In genomic region chr6:72392341-72392740, GRCm38 (mm10) we compare ENCODE assay signal across 22 mouse cellular contexts. TPM values are rescaled to one million over a fixed set of nuclear protein-coding genes. Genes with fewer than 3 reads are reported as not detected.
DNase-seq lines count a peak whose midpoint lies in the region; ATAC-seq and TF ChIP-seq lines count a peak whose summit lies in the region.
"Had no signal": no experiment of that assay in that cellular context is flagged by ENCODE, and none has a peak within 500 bp of the region (broad histone marks: within the 10 kb centered on the region; RNA-seq: fewer than 3 reads in every experiment).

No protein-coding gene starts in this region.

- H3K27ac ChIP-seq in heart, embryonic 13.5 days (replicated peaks) = peak overlapping the region; percentile 58
- H3K27ac ChIP-seq in heart, adult 2 months = no peak overlapping the region; the same call in 1 of the 2 replicates
- peak overlapping the region; percentile 60; the same call in 1 of the 2 replicates for H3K27ac ChIP-seq in kidney, embryonic 16.5 days (ENCODE audit: low read length)
- peak overlapping the region; percentile 31 for H3K27ac ChIP-seq in liver, embryonic 14.5 days
- H3K27ac ChIP-seq in gastrocnemius, adult 2 months = no peak overlapping the region
- H3K27ac ChIP-seq: embryonic facial prominence, embryonic 13.5 days; heart, embryonic 15.5 days; hindbrain, embryonic 10.5 days; hindbrain, postnatal 0 days; left cerebral cortex, adult 2 months had no signal

- TF ChIP-seq POLR2A in heart, adult 2 months (IDR thresholded peaks at IDR 0.05; ENCODE audit: insufficient read depth, low read depth, low read length) = no peak

- 96% methylated on average over 5 of the region's 5 CpGs for WGBS in heart, embryonic 13.5 days
- 94% methylated on average over 5 of the region's 5 CpGs for WGBS in heart, adult 2 months
- WGBS in kidney, embryonic 16.5 days = 90% methylated on average over 5 of the region's 5 CpGs
- 85% methylated on average over 5 of the region's 5 CpGs for WGBS in liver, embryonic 14.5 days (ENCODE audit: insufficient replicate concordance)

- no peak overlapping the region for H3K9ac ChIP-seq in heart, embryonic 13.5 days
- no peak overlapping the region for H3K9ac ChIP-seq in heart, adult 2 months (ENCODE audit: low read depth, low read length)
- H3K9ac ChIP-seq in kidney, embryonic 16.5 days (replicated peaks; ENCODE audit: low read length) = no peak overlapping the region
- peak overlapping the region; percentile 23; the same call in 1 of the 2 replicates for H3K9ac ChIP-seq in liver, embryonic 14.5 days (replicated peaks)
- H3K9ac ChIP-seq: embryonic facial prominence, embryonic 13.5 days; forebrain, postnatal 0 days; heart, embryonic 15.5 days had no signal

- ATAC-seq in heart, embryonic 13.5 days (ENCODE audit: extremely low read depth, insufficient number of reproducible peaks, low FRiP score, low TSS enrichment) = no peak
- ATAC-seq in kidney, embryonic 16.5 days (ENCODE audit: low FRiP score, low TSS enrichment) = no peak
- no peak for ATAC-seq in G1E (ENCODE audit: extremely low read depth, insufficient number of reproducible peaks, low FRiP score, poor library complexity, severe bottlenecking)
- ATAC-seq in liver, embryonic 14.5 days (ENCODE audit: insufficient read depth) = no peak
- ATAC-seq: forebrain, postnatal 0 days; hindbrain, postnatal 0 days had no signal

- DNase-seq in heart, adult 2 months = no peak
- DNase-seq in kidney, adult 18-20 months = no peak
- no peak for DNase-seq in G1E (ENCODE audit: low spot score)
- DNase-seq in liver, embryonic 14.5 days (ENCODE audit: low read depth in 3 of 3, low spot score in 3 of 3) = no peak
- no peak for DNase-seq in gastrocnemius, adult 2 months
- no peak for DNase-seq in left cerebral cortex, adult 18-20 months (ENCODE audit: low spot score in 2 of 2)
- DNase-seq: adrenal gland, adult 8-10 months; cerebellum, adult 8-10 months; forebrain, postnatal 0 days; kidney, postnatal 10 days; left cerebral cortex, postnatal 4 days; lung, postnatal 4 days; retina, postnatal 1 day; thymus, postnatal 25 days had no signal

- TF ChIP-seq EP300 in heart, adult 2 months (IDR thresholded peaks at IDR 0.05; ENCODE audit: insufficient read depth, low read depth, low read length) = no peak
- no peak for TF ChIP-seq EP300 in liver, embryonic 14.5 days (IDR thresholded peaks at IDR 0.05; ENCODE audit: low read depth)

- H3K4me1 ChIP-seq in heart, embryonic 13.5 days = peaks cover 41% of the 10 kb centered on the region
- peaks cover 7% of the 10 kb centered on the region for H3K4me1 ChIP-seq in heart, adult 2 months (ENCODE audit: control insufficient read depth, insufficient read depth, low read length)
- peaks cover 36% of the 10 kb centered on the region for H3K4me1 ChIP-seq in kidney, embryonic 16.5 days (ENCODE audit: insufficient read depth, low read length)
- H3K4me1 ChIP-seq in G1E (ENCODE audit: insufficient read depth, low read depth, low read length) = peaks cover 69% of the 10 kb centered on the region
- peaks cover 24 to 37% of the 10 kb centered on the region in 2 experiments for H3K4me1 ChIP-seq in liver, embryonic 14.5 days (replicated peaks; ENCODE audit: control insufficient read depth in 2 of 2, insufficient read depth in 2 of 2, low read length in 1 of 2)

- H3K27me3 ChIP-seq in heart, embryonic 13.5 days (replicated peaks) = no peaks in the 10 kb centered on the region
- no peaks in the 10 kb centered on the region for H3K27me3 ChIP-seq in heart, adult 2 months (ENCODE audit: control insufficient read depth, insufficient read depth, low read length)
- H3K27me3 ChIP-seq in kidney, embryonic 16.5 days (ENCODE audit: insufficient read depth, low read length) = no peaks in the 10 kb centered on the region
- no peaks in the 10 kb centered on the region for H3K27me3 ChIP-seq in G1E (ENCODE audit: insufficient read depth, low read length)
- no peaks in the 10 kb centered on the region for H3K27me3 ChIP-seq in liver, embryonic 14.5 days (ENCODE audit: control insufficient read depth, insufficient read depth, low read length)
- H3K27me3 ChIP-seq: embryonic facial prominence, embryonic 13.5 days; heart, embryonic 15.5 days had no signal

- TF ChIP-seq CTCF in heart, adult 2 months (IDR thresholded peaks at IDR 0.05) = no peak
- no peak for TF ChIP-seq CTCF in G1E (IDR thresholded peaks at IDR 0.05; ENCODE audit: low read depth, low read length)
- TF ChIP-seq CTCF in liver, embryonic 14.5 days (IDR thresholded peaks at IDR 0.05; ENCODE audit: low read depth) = peak; percentile 32; the same call in 1 of the 2 replicates
- TF ChIP-seq CTCF in gastrocnemius, adult 2 months (IDR thresholded peaks at IDR 0.05) = no peak

- peaks cover 13% of the 10 kb centered on the region for H3K36me3 ChIP-seq in heart, embryonic 13.5 days
- H3K36me3 ChIP-seq in heart, adult 2 months (ENCODE audit: control insufficient read depth, insufficient read depth, low read length) = no peaks in the 10 kb centered on the region
- no peaks in the 10 kb centered on the region for H3K36me3 ChIP-seq in kidney, embryonic 16.5 days (ENCODE audit: insufficient read depth, low read length)
- H3K36me3 ChIP-seq in G1E (replicated peaks) = peaks cover 74% of the 10 kb centered on the region
- H3K36me3 ChIP-seq in liver, embryonic 14.5 days (replicated peaks; ENCODE audit: control insufficient read depth, insufficient read depth, low read depth) = peaks cover 9% of the 10 kb centered on the region; the same call in 1 of the 2 replicates
- H3K36me3 ChIP-seq: heart, embryonic 15.5 days; hindbrain, embryonic 10.5 days had no signal

- intact Hi-C loops in heart, adult 2 months (cut with DNase I) = no loop called here
- intact Hi-C loops in gastrocnemius, adult 2 months (cut with DNase I) = loop anchor here (5.0 kb wide), 1 partner anchor 110 kb away; no protein-coding TSS in a partner anchor

- no peak overlapping the region for H3K4me3 ChIP-seq in heart, embryonic 13.5 days
- no peak overlapping the region for H3K4me3 ChIP-seq in heart, adult 2 months
- H3K4me3 ChIP-seq in kidney, embryonic 16.5 days (ENCODE audit: low read length) = no peak overlapping the region
- H3K4me3 ChIP-seq in G1E (ENCODE audit: low read depth, low read length) = peak overlapping the region; percentile 53; the same call in 1 of the 2 replicates
- peak overlapping the region in 1 of 2 experiments; percentile 91; a peak in 2 of 4 replicates for H3K4me3 ChIP-seq in liver, embryonic 14.5 days (ENCODE audit: insufficient read depth in 1 of 2, low read depth in 2 of 2, low read length in 2 of 2)
- H3K4me3 ChIP-seq in gastrocnemius, adult 2 months = no peak overlapping the region
- H3K4me3 ChIP-seq: embryonic facial prominence, embryonic 13.5 days; heart, embryonic 15.5 days; hindbrain, embryonic 10.5 days; left cerebral cortex, adult 2 months had no signal

- no peaks in the 10 kb centered on the region for H3K9me3 ChIP-seq in heart, embryonic 13.5 days
- H3K9me3 ChIP-seq in kidney, embryonic 16.5 days (ENCODE audit: low read length) = no peaks in the 10 kb centered on the region
- no peaks in the 10 kb centered on the region for H3K9me3 ChIP-seq in G1E (replicated peaks)
- H3K9me3 ChIP-seq in liver, embryonic 14.5 days (ENCODE audit: control insufficient read depth, low read length) = no peaks in the 10 kb centered on the region
- H3K9me3 ChIP-seq: embryonic facial prominence, embryonic 13.5 days; heart, embryonic 15.5 days; hindbrain, embryonic 10.5 days had no signal

- no peaks in the 10 kb centered on the region for H3K79me2 ChIP-seq in heart, adult 2 months (replicated peaks; ENCODE audit: control insufficient read depth, insufficient read depth, low read length)

- no peak overlapping the region for H3K4me2 ChIP-seq in heart, embryonic 13.5 days
- H3K4me2 ChIP-seq in kidney, embryonic 16.5 days (replicated peaks; ENCODE audit: low read depth, low read length) = no peak overlapping the region
- H3K4me2 ChIP-seq in liver, embryonic 14.5 days (ENCODE audit: low read depth) = peak overlapping the region; percentile 79
- H3K4me2 ChIP-seq: embryonic facial prominence, embryonic 13.5 days; heart, embryonic 15.5 days; midbrain, embryonic 11.5 days had no signal

RNA-seq across cellular contexts. Expression of gene Vamp8, which starts 1.8 kb away (rescaled TPM):
- polyA plus RNA-seq in heart, embryonic 13.5 days (2015; fragmentation: Nextera tagmentation; extraction: Ambion mirVana) = 127 and 150 TPM in 2 replicates
- total RNA-seq in heart, adult 2 months (2021) = 10 to 100 TPM; 69.3 to 78.8 TPM
- 85.6 and 112 TPM in 2 replicates for polyA plus RNA-seq in heart, adult 2 months (2012; rRNA removed)
- polyA plus RNA-seq in kidney, embryonic 16.5 days (2015; fragmentation: Nextera tagmentation; extraction: Ambion mirVana) = 154 and 180 TPM in 2 replicates
- total RNA-seq in G1E (2014; fragmentation: Nextera tagmentation) (58.1 and 72.6 TPM in 2 replicates), G1E (2017) (516 and 572 TPM in 2 replicates)
- polyA plus RNA-seq in G1E (2012) = 147 and 261 TPM in 2 replicates
- 129 and 188 TPM in 2 replicates for polyA plus RNA-seq in liver, embryonic 14.5 days (2012; rRNA removed)
- polyA plus RNA-seq in liver, embryonic 14.5 days (2014; fragmentation: Nextera tagmentation; extraction: Ambion mirVana) = 266 and 276 TPM in 2 replicates
- total RNA-seq in gastrocnemius, adult 2 months (2021) = 10 to 100 TPM; 50.4 to 58.0 TPM
- 10 to 100 TPM; 12.6 to 14.0 TPM for total RNA-seq in left cerebral cortex, adult 18-20 months (2021)

RNA-seq across cellular contexts. Expression of gene Vamp5, which starts 12.1 kb away (rescaled TPM):
- polyA plus RNA-seq in heart, embryonic 13.5 days (2015; fragmentation: Nextera tagmentation; extraction: Ambion mirVana) = 42.7 and 53.4 TPM in 2 replicates
- 10 to 100 TPM; 49.3 to 58.3 TPM for total RNA-seq in heart, adult 2 months (2021)
- 99.6 and 116 TPM in 2 replicates for polyA plus RNA-seq in heart, adult 2 months (2012; rRNA removed)
- 35.7 and 42.5 TPM in 2 replicates for polyA plus RNA-seq in kidney, embryonic 16.5 days (2015; fragmentation: Nextera tagmentation; extraction: Ambion mirVana)
- 187 and 244 TPM in 2 replicates for total RNA-seq in G1E (2014; fragmentation: Nextera tagmentation)
- 163 and 182 TPM in 2 replicates for total RNA-seq in G1E (2017)
- 133 and 183 TPM in 2 replicates for polyA plus RNA-seq in G1E (2012)
- polyA plus RNA-seq in liver, embryonic 14.5 days (2012; rRNA removed) = 72.5 and 80.0 TPM in 2 replicates
- 81.0 and 94.5 TPM in 2 replicates for polyA plus RNA-seq in liver, embryonic 14.5 days (2014; fragmentation: Nextera tagmentation; extraction: Ambion mirVana)
- total RNA-seq in gastrocnemius, adult 2 months (2021) = 100 to 1,000 TPM in 1 of 2 experiments, 10 to 100 TPM in 1; 97.5 to 102 TPM
- 1 to 10 TPM; 6.1 to 7.0 TPM for total RNA-seq in left cerebral cortex, adult 18-20 months (2021)

RNA-seq across cellular contexts. Expression of gene Ggcx, which starts 21.8 kb away (rescaled TPM):
- polyA plus RNA-seq in heart, embryonic 13.5 days (2015; fragmentation: Nextera tagmentation; extraction: Ambion mirVana) = 28.3 and 31.5 TPM in 2 replicates
- total RNA-seq in heart, adult 2 months (2021) = 10 to 100 TPM; 30.4 to 32.5 TPM
- polyA plus RNA-seq in heart, adult 2 months (2012; rRNA removed) = 19.3 and 26.1 TPM in 2 replicates
- polyA plus RNA-seq in kidney, embryonic 16.5 days (2015; fragmentation: Nextera tagmentation; extraction: Ambion mirVana) = 31.4 and 35.6 TPM in 2 replicates
- total RNA-seq in G1E (2014; fragmentation: Nextera tagmentation) = 25.9 and 27.8 TPM in 2 replicates
- total RNA-seq in G1E (2017) = 9.2 and 12.4 TPM in 2 replicates
- 6.5 and 6.7 TPM in 2 replicates for polyA plus RNA-seq in G1E (2012)
- polyA plus RNA-seq in liver, embryonic 14.5 days (2012; rRNA removed) = 10.9 and 11.3 TPM in 2 replicates
- polyA plus RNA-seq in liver, embryonic 14.5 days (2014; fragmentation: Nextera tagmentation; extraction: Ambion mirVana) = 5.7 and 6.5 TPM in 2 replicates
- 10 to 100 TPM; 12.2 to 17.3 TPM for total RNA-seq in gastrocnemius, adult 2 months (2021)
- total RNA-seq in left cerebral cortex, adult 18-20 months (2021) = 10 to 100 TPM; 21.7 to 24.4 TPM

RNA-seq across cellular contexts. Expression of gene Rnf181, which starts 25.6 kb away (rescaled TPM):
- polyA plus RNA-seq in heart, embryonic 13.5 days (2015; fragmentation: Nextera tagmentation; extraction: Ambion mirVana) = 88.4 and 104 TPM in 2 replicates
- total RNA-seq in heart, adult 2 months (2021) = 10 to 100 TPM; 36.0 to 40.7 TPM
- 44.0 and 56.6 TPM in 2 replicates for polyA plus RNA-seq in heart, adult 2 months (2012; rRNA removed)
- 153 and 164 TPM in 2 replicates for polyA plus RNA-seq in kidney, embryonic 16.5 days (2015; fragmentation: Nextera tagmentation; extraction: Ambion mirVana)
- total RNA-seq in G1E (2014; fragmentation: Nextera tagmentation) (238 and 244 TPM in 2 replicates), G1E (2017) (153 and 179 TPM in 2 replicates)
- polyA plus RNA-seq in G1E (2012) = 120 and 165 TPM in 2 replicates
- polyA plus RNA-seq in liver, embryonic 14.5 days (2012; rRNA removed) = 40.3 and 42.8 TPM in 2 replicates
- 68.0 and 75.4 TPM in 2 replicates for polyA plus RNA-seq in liver, embryonic 14.5 days (2014; fragmentation: Nextera tagmentation; extraction: Ambion mirVana)
- total RNA-seq in gastrocnemius, adult 2 months (2021) = 10 to 100 TPM; 24.9 to 26.6 TPM
- total RNA-seq in left cerebral cortex, adult 18-20 months (2021) = 10 to 100 TPM; 78.9 to 81.5 TPM

RNA-seq across cellular contexts. Expression of gene Tmem150a, which starts 37.1 kb away (rescaled TPM):
- polyA plus RNA-seq in heart, embryonic 13.5 days (2015; fragmentation: Nextera tagmentation; extraction: Ambion mirVana) = 13.4 and 15.1 TPM in 2 replicates
- 10 to 100 TPM; 22.7 to 22.8 TPM for total RNA-seq in heart, adult 2 months (2021)
- polyA plus RNA-seq in heart, adult 2 months (2012; rRNA removed) = 79.2 and 86.9 TPM in 2 replicates
- polyA plus RNA-seq in kidney, embryonic 16.5 days (2015; fragmentation: Nextera tagmentation; extraction: Ambion mirVana) = 40.8 and 43.9 TPM in 2 replicates
- total RNA-seq in G1E (2014; fragmentation: Nextera tagmentation) (5.5 and 6.0 TPM in 2 replicates), G1E (2017) (0.55 and 1.2 TPM in 2 replicates)
- 5.1 and 5.6 TPM in 2 replicates for polyA plus RNA-seq in G1E (2012)
- 39.0 and 58.3 TPM in 2 replicates for polyA plus RNA-seq in liver, embryonic 14.5 days (2012; rRNA removed)
- 43.6 and 48.0 TPM in 2 replicates for polyA plus RNA-seq in liver, embryonic 14.5 days (2014; fragmentation: Nextera tagmentation; extraction: Ambion mirVana)
- 10 to 100 TPM; 21.0 to 24.2 TPM for total RNA-seq in gastrocnemius, adult 2 months (2021)
- 10 to 100 TPM in 1 of 2 experiments, 1 to 10 TPM in 1; 6.8 to 11.0 TPM for total RNA-seq in left cerebral cortex, adult 18-20 months (2021)

Comparison
In these comparisons a context has a peak if more than half of its experiments do, and no peak if none do; other contexts are left out.
1. H3K27ac ChIP-seq: peak in heart, embryonic 13.5 days (single experiment), kidney, embryonic 16.5 days (single experiment) and liver, embryonic 14.5 days (single experiment); none in heart, adult 2 months (single experiment) and gastrocnemius, adult 2 months (single experiment).